Mouse (Mus musculus): ENCODE measurements around the gene S100a5.

GRCm38 (mm10) chr3:90597736-90598135, 10.6 kb upstream of the S100a5 start:
- no peak for TF ChIP-seq TCF12 (IDR thresholded peaks at IDR 0.05; ENCODE audit: insufficient read depth, poor library complexity, severe bottlenecking)
- no peak for TF ChIP-seq POLR2A (IDR thresholded peaks at IDR 0.05; ENCODE audit: insufficient read length, low read depth)
- no peak for TF ChIP-seq USF1 (IDR thresholded peaks at IDR 0.05; ENCODE audit: low read depth)
- TF ChIP-seq MAX (IDR thresholded peaks at IDR 0.05; ENCODE audit: low read depth) = no peak
- TF ChIP-seq SRF (IDR thresholded peaks at IDR 0.05; ENCODE audit: control insufficient read depth, insufficient read length, low read depth) = no peak
- no peak for TF ChIP-seq POLR2AphosphoS2 (IDR thresholded peaks at IDR 0.05; ENCODE audit: insufficient read length, low read depth)
- TF ChIP-seq E2F4 (IDR thresholded peaks at IDR 0.05; ENCODE audit: insufficient read depth) = no peak

All from myocyte (in vitro differentiated cells).